Mouse (Mus musculus): ENCODE results near the gene Snhg11. TPM values are rescaled to one million over a fixed set of nuclear protein-coding genes. Genes with fewer than 3 reads are reported as not detected.
"Not testable (repeated sequence)": the region's sequence is repeated elsewhere in the genome, so short reads cannot be mapped to it uniquely, and the experiment has no call there.

Gene Snhg11
- polyA plus RNA-seq, 1 experiment = 0.54 TPM

- TF ChIP-seq CTCF (IDR thresholded peaks at IDR 0.05; ENCODE audit: borderline replicate concordance, insufficient read depth, low read length) (no peak), POLR2A (IDR thresholded peaks at IDR 0.05; ENCODE audit: low read depth, low read length) (no peak)
- no peak overlapping the region for H3K27ac ChIP-seq (ENCODE audit: insufficient read depth, low read length)
- H3K4me1 ChIP-seq (ENCODE audit: control insufficient read depth, insufficient read depth, low read length) = no peaks in the 10 kb centered on the region
- H3K4me3 ChIP-seq (ENCODE audit: insufficient read depth, low read length) = no peak overlapping the region
Measured at GRCm38 (mm10) chr2:158386072-158386471, 10.6 kb downstream of the Snhg11 start.

- Histone ChIP-seq H3K27ac (ENCODE audit: insufficient read depth, low read length) (no peak overlapping the region), H3K4me1 (ENCODE audit: control insufficient read depth, insufficient read depth, low read length) (no peaks in the 10 kb centered on the region), H3K4me3 (ENCODE audit: insufficient read depth, low read length) (no peak overlapping the region)
- no peak for TF ChIP-seq CTCF (IDR thresholded peaks at IDR 0.05; ENCODE audit: borderline replicate concordance, insufficient read depth, low read length)
- no peak for TF ChIP-seq POLR2A (IDR thresholded peaks at IDR 0.05; ENCODE audit: low read depth, low read length)
Measured at GRCm38 (mm10) chr2:158389421-158389820, 14.0 kb downstream of the Snhg11 start.

GRCm38 (mm10) chr2:158396369-158396768 is 20.9 kb downstream of the Snhg11 start:
- Histone ChIP-seq H3K27ac (ENCODE audit: insufficient read depth, low read length) (no peak overlapping the region), H3K4me1 (ENCODE audit: control insufficient read depth, insufficient read depth, low read length) (no peaks in the 10 kb centered on the region), H3K4me3 (ENCODE audit: insufficient read depth, low read length) (no peak overlapping the region)
- TF ChIP-seq CTCF (IDR thresholded peaks at IDR 0.05; ENCODE audit: borderline replicate concordance, insufficient read depth, low read length) = no peak
- TF ChIP-seq POLR2A (IDR thresholded peaks at IDR 0.05; ENCODE audit: low read depth, low read length) = no peak

- H3K4me3 ChIP-seq (ENCODE audit: insufficient read depth, low read length); H3K27ac ChIP-seq (ENCODE audit: insufficient read depth, low read length); H3K4me1 ChIP-seq (ENCODE audit: control insufficient read depth, insufficient read depth, low read length): not testable (repeated sequence)
Measured at GRCm38 (mm10) chr2:158397140-158397539, 21.7 kb downstream of the Snhg11 start.

- Histone ChIP-seq H3K4me1 (ENCODE audit: control insufficient read depth, insufficient read depth, low read length) (no peaks in the 10 kb centered on the region), H3K4me3 (ENCODE audit: insufficient read depth, low read length) (no peak overlapping the region), H3K27ac (ENCODE audit: insufficient read depth, low read length) (no peak overlapping the region)
- TF ChIP-seq CTCF (IDR thresholded peaks at IDR 0.05; ENCODE audit: borderline replicate concordance, insufficient read depth, low read length) (no peak), POLR2A (IDR thresholded peaks at IDR 0.05; ENCODE audit: low read depth, low read length) (no peak)
Measured at GRCm38 (mm10) chr2:158402915-158403314, 27.5 kb downstream of the Snhg11 start.

GRCm38 (mm10) chr2:158408997-158409594 is 33.7 kb downstream of the Snhg11 start:
- Histone ChIP-seq H3K27ac (ENCODE audit: insufficient read depth, low read length) (no peak overlapping the region), H3K4me1 (ENCODE audit: control insufficient read depth, insufficient read depth, low read length) (0 out of 2 replicates have a peak, but pooled peaks cover 4% of the 10 kb centered on the region), H3K4me3 (ENCODE audit: insufficient read depth, low read length) (0 out of 2 replicates have a peak overlapping the region, but pooled peaks have one; percentile 14)
- TF ChIP-seq POLR2A (IDR thresholded peaks at IDR 0.05; ENCODE audit: low read depth, low read length) = no peak
- TF ChIP-seq CTCF (IDR thresholded peaks at IDR 0.05; ENCODE audit: borderline replicate concordance, insufficient read depth, low read length) = no peak

- H3K4me1 ChIP-seq (ENCODE audit: control insufficient read depth, insufficient read depth, low read length) = 0 out of 2 replicates have a peak, but pooled peaks cover 4% of the 10 kb centered on the region
- H3K4me3 ChIP-seq (ENCODE audit: insufficient read depth, low read length) = peak within 1 kb of the TSS; percentile 80
- H3K27ac ChIP-seq (ENCODE audit: insufficient read depth, low read length) = peak within 1 kb of the TSS; percentile 27; the same call in 1 of the 2 replicates
- TF ChIP-seq POLR2A (IDR thresholded peaks at IDR 0.05; ENCODE audit: low read depth, low read length) = peak; percentile 38
- peak; percentile 34; the same call in 1 of the 2 replicates for TF ChIP-seq CTCF (IDR thresholded peaks at IDR 0.05; ENCODE audit: borderline replicate concordance, insufficient read depth, low read length)
Measured at GRCm38 (mm10) chr2:158409595-158410021, 34.2 kb downstream of the Snhg11 start, which contains the start of gene Ralgapb. Gene Ralgapb, plus strand, starts transcription at chr2:158409848.

- Histone ChIP-seq H3K4me3 (ENCODE audit: insufficient read depth, low read length) (peak overlapping the region; percentile 80), H3K4me1 (ENCODE audit: control insufficient read depth, insufficient read depth, low read length) (0 out of 2 replicates have a peak, but pooled peaks cover 4% of the 10 kb centered on the region), H3K27ac (ENCODE audit: insufficient read depth, low read length) (peak overlapping the region; percentile 27; the same call in 1 of the 2 replicates)
- TF ChIP-seq CTCF (IDR thresholded peaks at IDR 0.05; ENCODE audit: borderline replicate concordance, insufficient read depth, low read length) = no peak
- TF ChIP-seq POLR2A (IDR thresholded peaks at IDR 0.05; ENCODE audit: low read depth, low read length) = no peak
Measured at GRCm38 (mm10) chr2:158410022-158411014, 34.9 kb downstream of the Snhg11 start.

GRCm38 (mm10) chr2:158413240-158413639 is 37.8 kb downstream of the Snhg11 start:
- Histone ChIP-seq H3K4me3 (ENCODE audit: insufficient read depth, low read length) (no peak overlapping the region), H3K27ac (ENCODE audit: insufficient read depth, low read length) (no peak overlapping the region), H3K4me1 (ENCODE audit: control insufficient read depth, insufficient read depth, low read length) (peaks cover 6% of the 10 kb centered on the region)
- no peak for TF ChIP-seq CTCF (IDR thresholded peaks at IDR 0.05; ENCODE audit: borderline replicate concordance, insufficient read depth, low read length)
- no peak for TF ChIP-seq POLR2A (IDR thresholded peaks at IDR 0.05; ENCODE audit: low read depth, low read length)
